Mouse (Mus musculus) cerebellum, postnatal 25 days (tissue): ENCODE measurements around the gene Abhd16a.
"Not testable (repeated sequence)": the region's sequence is repeated elsewhere in the genome, so short reads cannot be mapped to it uniquely, and the experiment has no call there.

Experiments
- DNase-seq, 2 experiments: peaks; one replicate each; pipeline ENCODE4 v3.0.0; 2021; ENCODE audit warnings: mixed read lengths in 2 of 2

Gene Abhd16a

GRCm38 (mm10) chr17:35121871-35122303, 32.8 kb downstream of the Abhd16a start, which contains the start of gene Csnk2b:
Gene Csnk2b, minus strand, starts transcription at chr17:35122053.
- peak in 1 of 2 experiments; percentile 80 for DNase-seq

DNA sequence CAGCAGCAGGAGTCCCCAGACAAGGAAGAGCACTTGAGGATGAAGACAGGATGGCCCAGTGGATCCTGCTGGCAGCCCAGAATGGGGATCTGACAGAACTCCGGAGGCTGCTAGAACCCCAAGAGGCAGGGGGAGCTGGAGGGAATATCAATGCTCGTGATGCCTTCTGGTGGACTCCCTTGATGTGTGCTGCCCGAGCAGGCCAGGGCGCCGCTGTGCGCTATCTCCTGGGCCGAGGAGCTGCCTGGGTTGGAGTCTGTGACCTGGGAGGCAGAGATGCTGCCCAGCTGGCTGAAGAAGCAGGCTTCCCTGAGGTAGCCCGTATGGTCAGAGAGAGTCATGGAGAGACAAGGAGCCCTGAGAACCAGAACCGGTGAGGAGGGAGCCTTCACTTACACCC, 34.2 kb downstream of the Abhd16a start:
- DNase-seq, result not testable (repeated sequence)

DNA sequence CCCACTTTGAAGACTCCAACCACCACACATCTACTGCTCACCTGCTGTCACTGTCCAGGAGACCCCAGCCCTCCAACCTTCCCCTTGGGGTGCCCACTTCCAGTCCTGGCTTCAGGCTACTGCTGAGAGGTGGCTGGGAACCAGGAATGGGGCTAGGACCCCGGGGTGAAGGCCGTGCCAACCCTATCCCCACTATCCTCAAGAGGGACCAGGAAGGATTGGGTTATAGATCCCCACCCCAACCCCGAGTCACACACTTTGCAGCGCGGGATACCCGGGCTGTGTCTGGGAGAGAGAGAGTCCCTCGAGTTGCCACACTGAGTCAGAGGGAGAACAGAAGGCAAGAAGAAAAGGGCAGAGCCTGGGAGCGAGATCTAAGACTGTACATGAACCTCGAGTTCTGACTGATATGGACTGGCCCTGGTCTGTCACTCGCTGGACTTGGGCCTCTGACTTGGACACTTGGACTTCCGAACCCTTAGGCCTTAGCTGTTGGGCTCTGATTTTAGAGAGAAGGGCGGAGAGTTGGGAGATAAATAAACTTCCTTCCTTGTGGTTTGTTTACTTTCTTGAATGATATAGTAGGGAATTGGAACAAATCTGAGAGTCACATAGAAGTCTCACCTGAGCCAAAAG, 35.3 kb downstream of the Abhd16a start:
- DNase-seq, result not testable (repeated sequence)

DNA sequence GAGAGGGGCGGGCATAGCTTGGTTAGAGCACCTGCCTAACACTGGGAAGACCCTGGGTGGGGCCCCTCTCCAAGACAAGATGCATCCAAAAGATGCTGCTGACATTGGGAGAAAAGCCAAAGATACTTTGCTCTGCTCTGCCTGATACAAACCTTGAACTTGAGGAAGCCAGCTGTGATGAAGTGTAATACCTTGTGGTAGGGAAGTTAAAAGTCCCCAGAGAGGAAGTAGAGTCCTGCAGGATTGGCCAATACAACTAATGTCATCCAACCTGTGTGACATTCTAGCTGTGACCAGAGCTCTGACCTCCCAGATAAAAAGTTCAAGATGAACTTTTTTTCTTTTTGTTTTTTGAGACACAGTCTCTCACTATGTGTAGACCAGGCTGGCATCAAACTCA, 36.0 kb downstream of the Abhd16a start:
- DNase-seq, result no peak

- DNase-seq, result no peak
These were observed 36.5 kb downstream of the Abhd16a start for GRCm38 (mm10) chr17:35125578-35125977.

DNA sequence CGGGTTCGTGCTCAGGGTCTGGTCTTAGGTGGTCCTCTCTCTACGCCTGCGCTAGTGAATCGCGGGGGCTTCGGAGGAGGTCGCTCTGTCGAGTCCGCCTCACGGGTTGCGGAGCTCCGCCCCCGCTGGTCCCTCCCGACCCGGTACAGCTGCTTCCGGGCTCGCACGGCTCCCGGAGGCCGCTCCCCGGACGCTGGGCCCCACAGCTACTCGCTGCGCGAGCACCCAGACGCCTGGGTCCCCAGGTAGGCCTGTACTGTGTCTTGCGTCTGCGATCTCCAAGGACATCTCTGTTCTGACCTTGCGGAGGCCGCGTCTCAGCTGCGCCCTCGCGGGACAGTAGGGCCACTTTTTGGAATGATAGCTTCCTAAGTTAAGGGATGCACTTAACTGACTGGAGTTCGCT, 37.1 kb downstream of the Abhd16a start, which contains the start of gene D17H6S53E:
TSS of gene D17H6S53E (plus strand) at position 168 of the 406 bp plus-strand sequence.
- peak; percentile 80 for DNase-seq

GRCm38 (mm10) chr17:35127017-35127416, 38.0 kb downstream of the Abhd16a start:
- no peak for DNase-seq

DNA sequence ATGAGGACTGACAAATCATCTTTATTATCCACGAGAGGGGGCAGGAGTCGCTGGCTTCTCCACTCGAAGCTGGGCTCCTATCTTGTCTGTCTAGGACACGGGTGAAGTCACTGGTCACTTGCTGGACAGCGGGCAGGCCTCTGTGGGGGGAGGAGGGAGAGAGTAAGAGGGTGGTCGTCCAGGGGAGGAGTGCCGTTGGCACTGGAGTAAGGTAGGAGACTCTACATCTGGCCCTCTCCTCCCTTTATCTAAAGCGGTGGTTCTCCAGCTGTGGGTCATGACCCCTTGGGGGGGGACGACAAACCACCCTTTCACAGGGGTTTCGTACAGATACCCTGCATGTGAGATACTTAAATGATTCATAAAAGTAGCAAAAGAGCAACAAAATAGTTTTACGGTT, 39.9 kb downstream of the Abhd16a start:
- DNase-seq, result no peak

DNA sequence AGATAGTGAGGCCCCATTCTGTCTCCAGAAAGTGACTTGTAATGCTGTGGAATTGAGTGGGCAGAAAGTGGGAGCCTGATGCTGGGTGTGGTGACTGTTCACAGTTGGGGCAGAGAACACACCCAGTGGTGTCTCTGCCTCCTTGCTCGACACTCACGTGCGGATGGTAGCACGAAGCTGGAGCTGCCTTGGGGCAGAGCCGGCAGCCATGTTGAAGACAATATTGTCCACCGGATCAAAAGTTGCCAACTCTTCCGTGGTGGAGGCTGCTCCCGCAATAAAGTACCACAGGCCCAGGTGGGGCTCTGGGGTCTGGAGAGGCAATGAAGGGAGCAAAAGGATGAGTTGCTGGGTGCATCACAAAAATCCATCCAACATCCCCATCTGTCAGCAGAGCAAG, 42.0 kb downstream of the Abhd16a start:
- DNase-seq, result no peak

DNA sequence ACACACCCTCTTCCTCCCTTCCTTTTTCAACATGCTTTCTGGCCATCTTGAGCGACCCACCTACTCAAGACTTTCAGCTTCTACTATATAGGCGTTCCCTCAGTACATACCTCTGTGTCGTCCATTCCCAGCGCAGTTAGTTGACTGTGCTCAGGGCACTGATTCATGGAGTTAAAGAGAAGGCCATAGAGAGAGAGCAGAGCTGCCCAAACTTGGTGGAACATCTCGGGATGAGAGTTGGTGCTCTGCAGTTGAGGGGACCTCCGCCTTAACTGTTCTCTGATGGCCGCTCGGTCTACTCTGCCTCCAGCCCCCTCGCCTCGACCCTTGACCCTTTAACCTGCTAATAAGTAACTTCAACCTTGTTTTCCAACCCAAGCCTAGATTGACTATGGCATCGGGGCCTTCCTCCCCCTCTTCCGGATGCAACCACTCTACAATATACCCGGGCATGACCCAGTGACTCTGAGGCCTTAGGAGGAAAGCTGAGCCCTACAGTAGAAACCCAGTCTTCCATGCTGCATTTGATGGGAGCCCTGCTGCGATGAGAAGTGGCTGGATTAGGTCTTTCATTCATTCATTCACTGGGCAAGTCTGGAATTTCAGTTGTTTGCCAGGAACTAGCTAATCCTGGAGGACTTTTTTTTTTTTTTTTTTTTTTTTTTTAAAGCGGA, 42.6 kb downstream of the Abhd16a start, which contains the start of gene Apom:
TSS of gene Apom (minus strand) at position 551 of the 674 bp plus-strand sequence.
- DNase-seq, result no peak

- no peak for DNase-seq
These were observed 43.1 kb downstream of the Abhd16a start for GRCm38 (mm10) chr17:35132174-35132560.

DNA sequence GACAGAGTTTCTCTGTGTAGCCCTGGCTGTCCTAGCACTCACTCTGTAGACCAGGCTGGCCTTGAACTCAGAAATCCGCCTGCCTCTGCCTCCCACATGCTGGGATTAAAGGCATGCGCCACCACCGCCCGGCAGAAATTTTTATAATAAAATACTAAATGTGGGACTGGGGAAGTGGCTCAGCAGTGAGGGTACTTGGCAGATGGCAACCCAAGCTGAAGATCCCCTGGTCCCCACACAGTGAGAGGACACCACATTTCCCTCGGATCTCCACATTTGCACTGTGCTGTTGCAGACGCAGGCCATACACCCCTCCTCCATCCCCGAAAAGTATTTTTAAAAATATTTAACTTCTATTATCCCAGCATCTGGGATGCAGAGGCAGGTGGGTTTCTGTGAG, 44.5 kb downstream of the Abhd16a start:
- no peak for DNase-seq

- peak; percentile 97 for DNase-seq
These were observed 45.9 kb downstream of the Abhd16a start, which contains the start of gene Bag6 for GRCm38 (mm10) chr17:35134801-35135590. Gene Bag6, plus strand, starts transcription at chr17:35135178.

- DNase-seq, result no peak
These were observed 46.7 kb downstream of the Abhd16a start for GRCm38 (mm10) chr17:35135591-35136320.

DNA sequence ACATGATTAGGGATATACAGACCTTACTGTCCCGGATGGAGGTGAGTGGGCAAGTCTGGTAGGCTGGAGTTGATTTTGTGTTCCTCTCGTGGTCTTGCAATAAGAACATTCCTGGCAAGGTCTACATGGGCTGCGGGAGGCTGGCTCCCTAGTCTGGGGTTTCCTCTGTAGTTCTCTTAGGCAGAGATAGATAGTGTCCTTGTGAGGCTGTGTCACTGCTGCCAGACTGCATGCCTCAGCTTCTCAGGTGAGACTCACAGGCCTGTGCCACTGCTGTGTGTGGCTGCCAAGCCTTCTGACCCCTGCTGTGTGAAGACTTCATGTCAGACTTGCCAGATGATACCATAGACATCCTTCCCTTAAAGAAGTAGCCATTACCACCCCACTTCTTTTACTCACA, 50.2 kb downstream of the Abhd16a start:
- no peak for DNase-seq

- no peak for DNase-seq
These were observed 51.5 kb downstream of the Abhd16a start for GRCm38 (mm10) chr17:35140490-35140996.

DNA sequence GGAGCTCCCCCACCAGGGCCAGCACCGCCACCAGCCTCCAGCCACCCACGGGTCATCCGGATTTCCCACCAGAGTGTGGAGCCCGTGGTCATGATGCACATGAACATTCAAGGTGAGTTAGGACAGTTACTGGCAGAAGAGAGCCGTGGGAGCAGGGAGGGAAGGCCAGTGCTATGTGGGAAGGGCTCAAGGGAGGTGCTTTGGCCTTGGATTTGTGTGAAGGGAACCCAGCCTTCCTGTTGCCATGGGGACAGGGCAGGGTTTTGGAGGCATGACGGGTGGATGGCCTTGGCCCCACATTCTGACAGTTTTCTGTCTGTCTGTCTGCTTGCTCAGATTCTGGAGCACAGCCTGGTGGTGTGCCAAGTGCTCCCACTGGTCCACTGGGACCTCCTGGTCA, 52.9 kb downstream of the Abhd16a start:
- no peak for DNase-seq

GRCm38 (mm10) chr17:35146139-35146538, 57.1 kb downstream of the Abhd16a start:
- DNase-seq, result no peak

DNA sequence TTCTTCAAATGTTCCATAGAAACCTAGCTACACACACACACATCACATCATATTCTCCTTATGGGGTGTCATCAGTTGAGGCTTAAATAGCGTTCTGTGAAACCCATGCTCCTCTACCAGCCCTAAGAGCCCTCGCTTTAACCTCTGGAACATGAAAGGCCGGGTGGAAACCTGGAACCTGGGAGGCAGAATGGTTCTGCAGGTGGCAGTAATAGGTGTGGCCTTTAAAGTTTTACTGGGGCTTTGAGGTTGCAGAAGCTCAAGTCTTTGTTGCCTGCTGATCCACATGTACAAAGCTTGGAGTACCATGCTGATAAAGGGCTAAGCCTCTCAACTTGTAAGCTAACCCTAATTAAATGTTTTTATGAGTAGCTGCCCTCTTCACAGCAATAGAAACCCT, 58.3 kb downstream of the Abhd16a start:
- DNase-seq, result no peak

DNA sequence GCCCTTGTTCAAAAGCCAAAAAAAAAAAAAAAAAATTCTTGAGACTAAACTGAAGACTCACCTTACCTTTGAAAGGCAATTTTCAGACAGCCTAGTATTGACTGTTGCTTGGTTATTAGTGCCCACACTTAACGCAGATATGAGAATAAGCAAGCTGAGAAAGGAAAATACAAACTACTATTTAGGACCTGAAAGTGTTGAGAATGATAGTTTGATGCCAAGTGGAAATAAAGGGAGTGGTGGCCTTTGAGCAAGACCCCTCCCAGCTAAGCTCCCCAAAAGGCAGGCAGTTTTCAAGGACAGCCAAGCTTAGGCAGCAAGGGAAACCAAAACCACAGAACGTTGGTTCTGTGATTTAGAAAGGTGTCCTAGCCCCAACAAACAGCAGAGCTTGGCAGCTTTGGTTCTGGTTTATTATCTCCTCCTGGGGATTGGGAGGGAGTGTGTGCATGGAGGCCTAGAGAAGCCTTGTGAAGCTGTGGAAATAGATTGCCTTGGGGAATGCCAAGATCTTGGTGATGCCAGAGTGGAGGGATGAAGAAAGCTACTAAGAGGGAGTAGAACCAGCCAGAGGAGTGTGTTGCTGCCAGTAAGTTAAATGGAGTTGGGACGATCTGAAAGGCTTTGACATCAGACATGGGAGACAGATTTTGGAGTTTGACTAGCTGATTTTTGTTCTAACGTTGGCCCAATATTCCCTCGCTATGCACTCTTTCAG, 59.0 kb downstream of the Abhd16a start:
- DNase-seq, result no peak

DNA sequence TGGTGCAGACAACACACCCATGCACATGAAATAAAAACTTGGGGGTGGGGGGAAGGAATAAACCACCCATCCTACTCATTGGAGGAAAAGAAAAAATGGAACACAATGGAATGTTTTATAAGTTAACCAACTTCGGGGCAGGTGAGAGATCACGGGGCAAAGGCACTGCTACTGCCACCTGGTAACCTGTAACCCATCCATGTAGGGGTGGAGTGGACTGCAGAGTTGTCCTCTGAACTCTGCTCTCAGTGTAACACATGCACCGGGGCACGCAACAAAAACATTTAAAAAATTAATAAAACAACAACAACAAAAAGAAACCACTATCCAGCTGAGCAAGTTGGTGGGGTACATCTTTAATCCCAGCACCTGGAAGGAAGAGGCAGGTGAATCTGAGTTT, 63.1 kb downstream of the Abhd16a start:
- DNase-seq, result no peak
